Mouse (Mus musculus): ENCODE measurements around the gene Zfp683. TPM values are rescaled to one million over a fixed set of nuclear protein-coding genes. Genes with fewer than 3 reads are reported as not detected.

The Zfp683 gene
- polyA plus RNA-seq, 1 experiment = not detected

GRCm38 (mm10) chr4:134087412-134087811 is 33.8 kb downstream of the Zfp683 start:
- no peak overlapping the region for H3K27ac ChIP-seq (ENCODE audit: insufficient read depth, low read length)
- no peaks in the 10 kb centered on the region for H3K4me1 ChIP-seq (ENCODE audit: control insufficient read depth, insufficient read depth, low read length)
- TF ChIP-seq CTCF (IDR thresholded peaks at IDR 0.05; ENCODE audit: extremely low read depth, insufficient read depth, low read length) (peak; percentile 65), POLR2A (IDR thresholded peaks at IDR 0.05; ENCODE audit: extremely low read depth, insufficient read depth, low read length) (no peak)
- H3K4me3 ChIP-seq (ENCODE audit: insufficient read depth, low read length) = no peak overlapping the region

- no peak overlapping the region for H3K4me3 ChIP-seq (ENCODE audit: insufficient read depth, low read length)
- TF ChIP-seq CTCF (IDR thresholded peaks at IDR 0.05; ENCODE audit: extremely low read depth, insufficient read depth, low read length) (no peak), POLR2A (IDR thresholded peaks at IDR 0.05; ENCODE audit: extremely low read depth, insufficient read depth, low read length) (no peak)
- H3K4me1 ChIP-seq (ENCODE audit: control insufficient read depth, insufficient read depth, low read length) = no peaks in the 10 kb centered on the region
- H3K27ac ChIP-seq (ENCODE audit: insufficient read depth, low read length) = no peak overlapping the region
Observed at GRCm38 (mm10) chr4:134089029-134089428, 35.4 kb downstream of the Zfp683 start.

GRCm38 (mm10) chr4:134090521-134091224 is 37.0 kb downstream of the Zfp683 start:
- no peak for TF ChIP-seq POLR2A (IDR thresholded peaks at IDR 0.05; ENCODE audit: extremely low read depth, insufficient read depth, low read length)
- TF ChIP-seq CTCF (IDR thresholded peaks at IDR 0.05; ENCODE audit: extremely low read depth, insufficient read depth, low read length) = no peak
- no peak overlapping the region for H3K4me3 ChIP-seq (ENCODE audit: insufficient read depth, low read length)
- no peak overlapping the region for H3K27ac ChIP-seq (ENCODE audit: insufficient read depth, low read length)
- H3K4me1 ChIP-seq (ENCODE audit: control insufficient read depth, insufficient read depth, low read length) = no peaks in the 10 kb centered on the region

DNA sequence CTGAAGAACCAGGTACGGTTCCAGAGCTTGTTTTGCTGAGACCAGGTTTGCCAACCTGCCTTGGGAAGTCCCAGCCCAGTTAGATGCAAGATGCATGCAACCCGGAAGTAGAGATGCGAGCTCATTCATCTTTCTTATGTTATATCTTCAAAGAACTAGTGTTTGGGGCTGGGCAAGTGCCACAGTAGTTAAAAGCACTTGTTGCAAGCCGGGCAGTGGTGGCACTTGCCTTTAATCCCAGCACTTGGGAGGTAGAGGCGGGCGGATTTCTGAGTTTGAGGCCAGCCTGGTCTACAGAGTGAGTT is 37.5 kb downstream of the Zfp683 start:
- Histone ChIP-seq H3K27ac (ENCODE audit: insufficient read depth, low read length) (no peak overlapping the region), H3K4me3 (ENCODE audit: insufficient read depth, low read length) (no peak overlapping the region), H3K4me1 (ENCODE audit: control insufficient read depth, insufficient read depth, low read length) (no peaks in the 10 kb centered on the region)
- TF ChIP-seq POLR2A (IDR thresholded peaks at IDR 0.05; ENCODE audit: extremely low read depth, insufficient read depth, low read length) (no peak), CTCF (IDR thresholded peaks at IDR 0.05; ENCODE audit: extremely low read depth, insufficient read depth, low read length) (no peak)

GRCm38 (mm10) chr4:134092382-134093288 is 39.0 kb downstream of the Zfp683 start:
- H3K4me1 ChIP-seq (ENCODE audit: control insufficient read depth, insufficient read depth, low read length) = no peaks in the 10 kb centered on the region
- peak; percentile 58 for TF ChIP-seq CTCF (IDR thresholded peaks at IDR 0.05; ENCODE audit: extremely low read depth, insufficient read depth, low read length)
- no peak for TF ChIP-seq POLR2A (IDR thresholded peaks at IDR 0.05; ENCODE audit: extremely low read depth, insufficient read depth, low read length)
- H3K4me3 ChIP-seq (ENCODE audit: insufficient read depth, low read length) = no peak overlapping the region
- no peak overlapping the region for H3K27ac ChIP-seq (ENCODE audit: insufficient read depth, low read length)

GRCm38 (mm10) chr4:134094004-134094564 is 40.4 kb downstream of the Zfp683 start:
- no peak overlapping the region for H3K4me3 ChIP-seq (ENCODE audit: insufficient read depth, low read length)
- no peaks in the 10 kb centered on the region for H3K4me1 ChIP-seq (ENCODE audit: control insufficient read depth, insufficient read depth, low read length)
- TF ChIP-seq CTCF (IDR thresholded peaks at IDR 0.05; ENCODE audit: extremely low read depth, insufficient read depth, low read length) (no peak), POLR2A (IDR thresholded peaks at IDR 0.05; ENCODE audit: extremely low read depth, insufficient read depth, low read length) (no peak)
- H3K27ac ChIP-seq (ENCODE audit: insufficient read depth, low read length) = no peak overlapping the region

DNA sequence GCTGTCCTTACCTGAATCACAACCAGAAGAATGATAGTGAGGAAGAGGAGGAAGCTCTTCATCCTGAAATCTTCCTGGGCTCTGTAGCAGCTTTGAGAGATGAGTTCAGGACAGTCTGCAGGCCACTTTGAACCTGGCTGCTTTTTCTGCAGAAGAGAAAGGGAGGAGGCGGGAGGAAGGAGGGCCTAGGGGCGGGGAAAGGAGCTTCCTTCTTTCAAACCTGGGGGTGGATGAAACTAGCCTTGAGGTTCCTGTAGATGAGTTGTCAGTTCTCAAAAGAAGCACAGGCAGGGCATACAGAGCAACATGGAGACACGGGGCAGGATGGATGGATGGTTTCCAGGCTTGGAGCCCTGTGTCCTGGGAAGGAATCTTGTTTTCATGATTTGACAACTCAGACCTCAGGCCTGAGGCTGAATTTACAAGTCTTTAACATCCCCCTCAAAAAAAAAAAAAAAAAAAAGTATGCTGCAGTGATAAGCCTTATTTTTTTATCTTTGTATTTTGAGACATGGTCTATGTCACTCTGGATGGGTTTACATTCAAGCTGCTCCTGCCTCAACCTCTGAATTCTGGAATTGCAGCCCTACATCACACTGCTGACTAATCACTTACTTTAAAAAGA is 41.4 kb downstream of the Zfp683 start, which contains the start of gene Cd52:
Cd52 (minus strand) TSS at position 160 of the 625 bp plus-strand sequence.
- H3K4me1 ChIP-seq (ENCODE audit: control insufficient read depth, insufficient read depth, low read length) = no peaks in the 10 kb centered on the region
- no peak within 1 kb of the TSS for H3K4me3 ChIP-seq (ENCODE audit: insufficient read depth, low read length)
- no peak for TF ChIP-seq POLR2A (IDR thresholded peaks at IDR 0.05; ENCODE audit: extremely low read depth, insufficient read depth, low read length)
- no peak within 1 kb of the TSS for H3K27ac ChIP-seq (ENCODE audit: insufficient read depth, low read length)

DNA sequence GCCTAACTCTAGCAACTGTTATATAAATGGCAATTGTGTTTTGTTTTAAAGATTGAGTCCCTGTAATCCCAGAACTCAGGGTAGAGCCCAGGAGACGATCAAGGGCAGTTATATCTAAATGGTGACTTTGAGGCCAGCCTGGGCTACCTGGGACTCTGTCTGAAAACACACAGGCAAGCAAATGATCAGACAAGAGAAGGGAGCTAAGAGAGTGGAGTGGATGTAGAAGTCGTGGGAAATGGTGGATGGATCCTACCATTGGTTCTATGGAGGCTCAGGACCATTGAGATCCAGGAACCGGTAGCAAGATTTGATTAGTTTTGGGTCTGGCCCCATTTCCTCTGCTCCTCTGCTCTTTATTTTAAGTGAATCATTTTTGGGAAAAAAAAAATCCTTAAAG is 42.5 kb downstream of the Zfp683 start:
- Histone ChIP-seq H3K4me3 (ENCODE audit: insufficient read depth, low read length) (no peak overlapping the region), H3K27ac (ENCODE audit: insufficient read depth, low read length) (no peak overlapping the region), H3K4me1 (ENCODE audit: control insufficient read depth, insufficient read depth, low read length) (no peaks in the 10 kb centered on the region)
- TF ChIP-seq CTCF (IDR thresholded peaks at IDR 0.05; ENCODE audit: extremely low read depth, insufficient read depth, low read length) (no peak), POLR2A (IDR thresholded peaks at IDR 0.05; ENCODE audit: extremely low read depth, insufficient read depth, low read length) (no peak)

GRCm38 (mm10) chr4:134097015-134097608 is 43.5 kb downstream of the Zfp683 start:
- no peak overlapping the region for H3K27ac ChIP-seq (ENCODE audit: insufficient read depth, low read length)
- no peak for TF ChIP-seq POLR2A (IDR thresholded peaks at IDR 0.05; ENCODE audit: extremely low read depth, insufficient read depth, low read length)
- no peak for TF ChIP-seq CTCF (IDR thresholded peaks at IDR 0.05; ENCODE audit: extremely low read depth, insufficient read depth, low read length)
- no peak overlapping the region for H3K4me3 ChIP-seq (ENCODE audit: insufficient read depth, low read length)
- H3K4me1 ChIP-seq (ENCODE audit: control insufficient read depth, insufficient read depth, low read length) = no peaks in the 10 kb centered on the region
